ENCODE assay signal across 11 mouse cellular contexts in genomic region chr14:25476453-25476852, GRCm38 (mm10). TPM values are rescaled to one million over a fixed set of nuclear protein-coding genes. Genes with fewer than 3 reads are reported as not detected.
DNase-seq lines count a peak whose midpoint lies in the region; ATAC-seq and TF ChIP-seq lines count a peak whose summit lies in the region.
"Had no signal": no experiment of that assay in that cellular context is flagged by ENCODE, and none has a peak within 500 bp of the region (broad histone marks: within the 10 kb centered on the region; RNA-seq: fewer than 3 reads in every experiment).

No protein-coding gene starts in this region.

- ATAC-seq in heart, embryonic 14.5 days (ENCODE audit: insufficient number of reproducible peaks, insufficient read depth, low FRiP score, low read depth), result no peak
- no peak for ATAC-seq in embryonic facial prominence, embryonic 14.5 days (ENCODE audit: low read depth)

- DNase-seq in heart, postnatal 25 days (ENCODE audit: low spot score), result no peak
- peak; percentile 33 for DNase-seq in embryonic facial prominence, embryonic 14.5 days (ENCODE audit: low spot score)
- peak; percentile 49 for DNase-seq in lung, postnatal 25 days (ENCODE audit: low spot score)
- DNase-seq in spleen, adult 18-20 months, result no peak
- DNase-seq in left cerebral cortex, adult 2 months (ENCODE audit: extremely low spot score in 1 of 2, low spot score in 2 of 2), result no peak
- no peak for DNase-seq in left cerebral cortex, postnatal 10 days (ENCODE audit: extremely low spot score in 1 of 2, low spot score in 2 of 2)
- DNase-seq: thymus, postnatal 4 days had no signal

- H3K9me3 ChIP-seq in heart, embryonic 14.5 days (ENCODE audit: control insufficient read depth, low read length), result no peaks in the 10 kb centered on the region
- no peaks in the 10 kb centered on the region for H3K9me3 ChIP-seq in embryonic facial prominence, embryonic 14.5 days (ENCODE audit: control insufficient read depth, low read length)

- peak overlapping the region; percentile 61 to 83; a peak in 3 of 4 replicates for H3K27ac ChIP-seq in heart, embryonic 14.5 days (replicated peaks in 1 of 2; ENCODE audit: control insufficient read depth in 1 of 2, insufficient read depth in 1 of 2, low read depth in 2 of 2, low read length in 2 of 2)
- H3K27ac ChIP-seq in bone marrow macrophage, adult 2 months (ENCODE audit: insufficient read depth, low read depth, low read length), result peak overlapping the region; percentile 14; the same call in 1 of the 2 replicates
- H3K27ac ChIP-seq in embryonic facial prominence, embryonic 14.5 days (replicated peaks; ENCODE audit: low read depth, low read length), result no peak overlapping the region
- H3K27ac ChIP-seq in left cerebral cortex, adult 2 months, result no peak overlapping the region

- TF ChIP-seq POLR2A in bone marrow macrophage, adult 2 months (IDR thresholded peaks at IDR 0.05; ENCODE audit: borderline replicate concordance, low read depth, low read length), result no peak

- intact Hi-C loops in heart, postnatal 25 days (cut with DNase I), result no loop called here
- intact Hi-C loops in left cerebral cortex, adult 2 months (cut with DNase I), result no loop called here
- intact Hi-C loops in left cerebral cortex, postnatal 10 days (cut with DNase I), result no loop called here

- H3K4me2 ChIP-seq in heart, embryonic 14.5 days (ENCODE audit: low read length), result no peak overlapping the region
- H3K4me2 ChIP-seq in embryonic facial prominence, embryonic 14.5 days (ENCODE audit: low read depth, low read length), result no peak overlapping the region

- peak overlapping the region; percentile 54; the same call in 1 of the 2 replicates for H3K9ac ChIP-seq in heart, embryonic 14.5 days (ENCODE audit: low read length)
- H3K9ac ChIP-seq in embryonic facial prominence, embryonic 14.5 days (ENCODE audit: low read depth, low read length), result 0 out of 2 replicates have a peak overlapping the region, but pooled peaks have one; percentile 25

- H3K4me1 ChIP-seq in heart, embryonic 14.5 days (ENCODE audit: control insufficient read depth in 2 of 2, insufficient read depth in 2 of 2, low read length in 2 of 2), result peaks cover 83 to 98% of the 10 kb centered on the region in 2 experiments
- peaks cover 89% of the 10 kb centered on the region for H3K4me1 ChIP-seq in bone marrow macrophage, adult 2 months (ENCODE audit: control insufficient read depth, insufficient read depth, low read length)
- peaks cover 65% of the 10 kb centered on the region for H3K4me1 ChIP-seq in embryonic facial prominence, embryonic 14.5 days (ENCODE audit: control insufficient read depth, insufficient read depth, low read length)

- WGBS in heart, embryonic 14.5 days, result 73% methylated on average over 3 of the region's 3 CpGs
- 59% methylated on average over 3 of the region's 3 CpGs for WGBS in embryonic facial prominence, embryonic 14.5 days

- no peak for TF ChIP-seq CTCF in bone marrow macrophage, adult 2 months (IDR thresholded peaks at IDR 0.05; ENCODE audit: low read depth, low read length)
- no peak for TF ChIP-seq CTCF in left cerebral cortex, adult 2 months (IDR thresholded peaks at IDR 0.05)

- peaks cover 3% of the 10 kb centered on the region; the same call in 1 of the 2 replicates for H3K36me3 ChIP-seq in heart, embryonic 14.5 days (ENCODE audit: control insufficient read depth, insufficient read depth, low read length)
- H3K36me3 ChIP-seq in embryonic facial prominence, embryonic 14.5 days (ENCODE audit: control insufficient read depth, insufficient read depth, low read length), result 0 out of 2 replicates have a peak, but pooled peaks cover 8% of the 10 kb centered on the region

- no peak overlapping the region for H3K4me3 ChIP-seq in heart, embryonic 14.5 days (ENCODE audit: control insufficient read depth in 1 of 2, insufficient read depth in 1 of 2, low read depth in 1 of 2, low read length in 2 of 2)
- H3K4me3 ChIP-seq in bone marrow macrophage, adult 2 months (ENCODE audit: insufficient read depth, low read length), result no peak overlapping the region
- no peak overlapping the region for H3K4me3 ChIP-seq in embryonic facial prominence, embryonic 14.5 days (ENCODE audit: low read depth, low read length)
- H3K4me3 ChIP-seq in left cerebral cortex, adult 2 months, result no peak overlapping the region
- H3K4me3 ChIP-seq: erythroblast, embryonic 14.5 days had no signal

- no peaks in the 10 kb centered on the region for H3K27me3 ChIP-seq in heart, embryonic 14.5 days (ENCODE audit: control insufficient read depth, insufficient read depth, low read length)
- H3K27me3 ChIP-seq in embryonic facial prominence, embryonic 14.5 days (replicated peaks; ENCODE audit: control insufficient read depth, insufficient read depth, low read length), result no peaks in the 10 kb centered on the region
- H3K27me3 ChIP-seq: Patski had no signal

RNA-seq across cellular contexts. Expression of gene Zmiz1, which starts 17.5 kb away (rescaled TPM):
- polyA plus RNA-seq in heart, embryonic 14.5 days (2014; fragmentation: Nextera tagmentation; extraction: Ambion mirVana), result 27.7 and 31.3 TPM in 2 replicates
- 10 to 100 TPM; 40.2 to 49.9 TPM for total RNA-seq in heart, postnatal 25 days (2021)
- polyA plus RNA-seq in bone marrow macrophage, adult 2 months (2012; ENCODE audit: insufficient read depth, insufficient read length, missing spikeins), result 78.1 and 99.2 TPM in 2 replicates
- 31.3 and 36.6 TPM in 2 replicates for polyA plus RNA-seq in embryonic facial prominence, embryonic 14.5 days (2014; fragmentation: Nextera tagmentation; extraction: Ambion mirVana)
- total RNA-seq in left cerebral cortex, adult 2 months (2021), result 100 to 1,000 TPM; 106 to 107 TPM
- 100 to 1,000 TPM; 105 to 106 TPM for total RNA-seq in left cerebral cortex, postnatal 10 days (2021)

Comparison
In these comparisons a context has a peak if more than half of its experiments do, and no peak if none do; other contexts are left out.
1. H3K27ac ChIP-seq: peak in heart, embryonic 14.5 days (2 of 2) and bone marrow macrophage, adult 2 months (single experiment); none in embryonic facial prominence, embryonic 14.5 days (single experiment) and left cerebral cortex, adult 2 months (single experiment).
2. DNase-seq: peak in embryonic facial prominence, embryonic 14.5 days (single experiment) and lung, postnatal 25 days (single experiment); none in heart, postnatal 25 days (single experiment), spleen, adult 18-20 months (0 of 2), left cerebral cortex, adult 2 months (0 of 2) and left cerebral cortex, postnatal 10 days (0 of 2).